Mouse (Mus musculus) inflammation-experienced regulatory T-cells, adult 16 weeks (primary cell): ENCODE measurements around the gene Cphx1. TPM values are rescaled to one million over a fixed set of nuclear protein-coding genes. Genes with fewer than 3 reads are reported as not detected.

Source experiments
- polyA plus RNA-seq: library from polyadenylated mRNA; unstranded; fragments of 100-300 nt; shearing (Covaris generic); gene quantifications from one replicate; pipeline ENCODE4 v1.2.1, GENCODE M21; 2017

Cphx1 gene
- not detected for polyA plus RNA-seq

GRCm38 (mm10) chr14:25938004-25938403 is at the start of gene Cphx1:
TSS of gene Cphx1 (plus strand) at chr14:25938304.

GRCm38 (mm10) chr14:25903000-25903399 is 35.1 kb upstream of the Cphx1 start, which contains the start of gene Plac9a:
TSS of gene Plac9a (minus strand) at chr14:25903100.

GRCm38 (mm10) chr14:25927562-25927881 is 10.6 kb upstream of the Cphx1 start, which contains the start of gene Tmem254a:
TSS of gene Tmem254a (minus strand) at chr14:25927672.

GRCm38 (mm10) chr14:25978371-25979241 is 40.5 kb downstream of the Cphx1 start, which contains the start of gene Duxbl1:
TSS of gene Duxbl1 (plus strand) at chr14:25978577.

Other genes starting within 250 kb of the Cphx1 start
- gene Ppif, start 244.2 kb upstream of the Cphx1 start, polyA plus RNA-seq, result 16.3 TPM
- gene Zcchc24, start 169.3 kb upstream of the Cphx1 start, polyA plus RNA-seq, result 0.79 TPM
- gene Anxa11, start 96.1 kb upstream of the Cphx1 start, polyA plus RNA-seq, result 53.8 TPM
- gene Plac9a, start 35.2 kb upstream of the Cphx1 start, polyA plus RNA-seq, result not detected
- 11.9 TPM for gene Tmem254a, start 10.6 kb upstream of the Cphx1 start, polyA plus RNA-seq
- not detected for gene Duxbl1, start 40.3 kb downstream of the Cphx1 start, polyA plus RNA-seq
- not detected for gene Gm9780, start 104.4 kb downstream of the Cphx1 start, polyA plus RNA-seq
- 210 TPM for gene Tmem254c, start 129.1 kb downstream of the Cphx1 start, polyA plus RNA-seq
- gene Cphx2, start 143.2 kb downstream of the Cphx1 start, polyA plus RNA-seq, result not detected
- gene Cphx3, start 144.0 kb downstream of the Cphx1 start, polyA plus RNA-seq, result not detected
- gene Duxbl2, start 180.0 kb downstream of the Cphx1 start, polyA plus RNA-seq, result not detected
- gene Plac9b, start 244.2 kb downstream of the Cphx1 start, polyA plus RNA-seq, result not detected